Mouse (Mus musculus) mesoderm, embryonic 11.5 days (tissue): Measurements from ENCODE around the gene Rad9b.
A peak's percentile ranks its signal among the peaks of the same experiment; 100 is the strongest.

ENCODE experiments used
- DNase-seq: peaks from one replicate; pipeline ENCODE4 v3.0.0-alpha.2; 2012; ENCODE audit warnings: low read depth, low spot score

The Rad9b gene

DNA sequence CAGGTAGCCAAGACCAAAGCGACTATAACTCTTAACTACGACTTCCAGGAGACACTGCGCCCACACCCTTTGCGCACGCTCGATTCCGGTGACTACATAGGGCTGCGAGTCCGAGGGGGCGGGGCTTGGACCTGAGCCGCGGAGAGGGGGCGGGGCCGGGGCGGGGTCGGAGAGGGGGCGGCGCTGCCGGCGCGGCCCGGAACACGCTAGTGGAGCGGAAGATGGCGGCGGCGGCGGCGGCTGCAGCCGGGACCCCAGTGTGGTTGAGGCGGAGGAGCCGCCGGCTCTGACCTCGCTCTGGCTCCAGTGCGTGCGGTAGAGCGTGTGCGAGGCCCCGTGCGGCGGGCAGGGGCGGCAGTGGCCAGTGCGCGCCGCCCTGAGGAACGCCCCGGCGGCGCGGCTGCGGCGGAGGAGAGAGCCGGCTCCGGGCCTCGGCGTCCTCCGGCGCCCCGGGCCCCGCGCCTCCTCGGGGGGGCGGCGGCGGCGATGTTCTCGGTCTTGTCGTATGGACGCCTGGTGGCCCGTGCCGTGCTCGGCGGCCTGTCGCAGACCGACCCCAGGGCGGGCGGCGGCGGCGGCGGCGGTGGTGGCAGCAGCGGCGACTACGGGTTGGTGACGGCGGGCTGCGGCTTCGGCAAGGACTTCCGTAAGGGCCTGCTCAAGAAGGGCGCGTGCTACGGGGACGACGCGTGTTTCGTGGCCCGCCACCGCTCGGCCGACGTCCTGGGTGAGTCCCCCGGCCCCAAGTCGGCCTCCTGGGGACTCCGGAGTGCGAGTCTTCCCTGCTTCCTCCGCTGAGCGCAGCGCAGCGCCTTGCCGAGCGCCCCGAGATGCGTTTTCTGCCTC is 69.6 kb downstream of the Rad9b start, which contains the start of gene Pptc7:
Pptc7 (plus strand) TSS at position 183 of the 846 bp plus-strand sequence.
- peak; percentile 90 for DNase-seq

- DNase-seq, result no peak
Measured at GRCm38 (mm10) chr5:122283828-122284182, 70.2 kb downstream of the Rad9b start.

- DNase-seq, result no peak
Measured at GRCm38 (mm10) chr5:122280827-122281462, 73.1 kb downstream of the Rad9b start.

DNA sequence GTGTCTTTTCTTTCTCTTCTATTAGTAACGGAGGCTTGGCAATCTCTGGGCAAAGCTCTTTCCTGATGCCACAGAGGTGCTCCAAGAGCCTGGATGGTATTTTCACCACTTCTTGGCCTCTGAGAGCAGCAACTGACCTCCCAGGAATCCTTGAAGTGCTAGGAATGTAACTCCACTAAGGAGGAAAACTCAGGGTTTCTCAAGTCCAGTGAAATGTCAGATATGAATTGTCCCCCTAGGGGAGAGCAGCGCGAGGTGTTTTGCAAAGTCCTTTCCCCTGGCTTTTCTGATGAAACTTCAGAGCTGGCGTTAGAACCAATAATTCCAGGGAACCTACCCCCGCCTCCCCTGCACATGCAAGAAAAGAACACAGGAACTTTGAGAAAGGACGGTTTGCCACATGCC is 73.6 kb downstream of the Rad9b start:
- DNase-seq, result no peak

- DNase-seq, result no peak
Measured at GRCm38 (mm10) chr5:122279799-122280421, 74.1 kb downstream of the Rad9b start.

GRCm38 (mm10) chr5:122278946-122279345 is 75.1 kb downstream of the Rad9b start:
- no peak for DNase-seq

DNA sequence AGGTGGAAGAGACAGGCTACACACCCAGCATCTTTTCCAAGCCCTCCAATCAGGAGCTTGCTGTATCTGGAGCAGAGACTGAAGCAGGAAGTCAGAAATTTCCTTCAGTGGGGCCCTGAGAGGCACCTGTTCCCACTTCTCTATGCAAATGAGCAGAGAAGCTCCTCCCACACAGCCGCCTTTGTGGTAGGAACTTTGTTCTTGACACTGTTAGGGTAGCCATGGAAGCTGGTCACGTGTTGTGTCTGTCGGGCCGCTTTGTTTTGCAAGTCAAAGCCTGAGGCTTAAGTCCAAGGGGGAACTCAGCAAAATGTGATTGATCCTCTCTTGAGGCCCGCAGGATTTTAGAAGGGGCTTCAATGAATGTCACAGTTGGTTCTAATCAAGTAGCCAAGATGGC is 79.2 kb downstream of the Rad9b start:
- no peak for DNase-seq
